Mouse (Mus musculus): ENCODE results near the gene Srek1ip1.

DNA sequence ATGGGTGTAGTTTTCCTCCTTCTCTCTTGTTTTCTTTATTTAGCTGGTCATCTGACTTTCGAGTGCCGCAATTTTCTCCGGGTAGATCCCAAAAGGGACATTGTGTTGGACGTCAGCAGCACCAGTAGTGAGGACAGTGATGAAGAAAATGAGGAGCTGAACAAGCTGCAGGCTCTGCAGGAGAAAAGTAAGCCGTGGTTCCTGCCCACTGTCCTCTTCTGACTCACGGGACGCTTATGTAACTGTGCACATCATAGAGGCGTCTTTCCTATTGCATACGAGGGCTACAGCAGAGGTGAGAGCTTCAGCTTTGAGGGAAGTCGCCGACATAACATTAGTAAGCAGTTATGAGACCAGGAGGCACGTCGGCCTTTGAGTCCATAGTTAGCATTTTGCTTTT is 40.5 kb downstream of the Srek1ip1 start:
- TF ChIP-seq CTCF (IDR thresholded peaks at IDR 0.05; ENCODE audit: borderline replicate concordance, insufficient read depth, low read length) (no peak), POLR2A (IDR thresholded peaks at IDR 0.05; ENCODE audit: low read depth, low read length) (no peak)

Data from embryonic fibroblast, embryonic 13.5 days (primary cell).